Mouse (Mus musculus) ES-E14 (cell line): ENCODE measurements at regions not wholly inside any gene's neighbourhood (a gene's known extent, or its start where the extent isn't known, plus 50 kb on each side); places are given as distances from the start of the nearest gene placed in this dataset.

Source experiments
- CHD2 ChIP-seq: IDR thresholded peaks from 2 replicates; pipeline ENCODE4 v1.6.1; 2014; ENCODE audit warnings: mild to moderate bottlenecking, low read depth, low read length, inconsistent platforms
- HCFC1 ChIP-seq: IDR thresholded peaks from 2 replicates; pipeline ENCODE4 v1.6.1; 2012; ENCODE audit warnings: low read length, inconsistent platforms, borderline replicate concordance; ENCODE audit not compliant: insufficient read depth

DNA sequence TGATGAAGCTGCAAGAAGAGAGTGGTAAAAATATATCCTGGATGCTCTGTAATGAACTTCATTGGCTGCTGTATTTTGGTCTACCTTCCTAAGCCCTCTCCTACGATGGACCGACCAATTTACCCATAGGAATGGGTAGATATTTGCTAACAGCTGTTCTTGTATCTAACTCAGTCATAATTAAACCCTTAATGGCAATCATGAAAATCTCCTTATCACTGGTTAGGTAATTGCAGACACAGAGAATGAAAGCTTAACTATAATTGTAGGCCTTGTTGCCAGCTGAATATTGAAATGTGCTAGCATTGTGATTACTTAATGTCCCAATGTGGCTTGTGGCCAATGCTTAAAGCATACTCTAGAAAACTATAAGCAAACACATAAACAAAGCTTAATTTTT is 334.4 kb upstream of the Kcnh7 start:
- TF ChIP-seq HCFC1 (no peak), CHD2 (no peak)
